Mouse (Mus musculus): ENCODE results near the gene Cox5b.

DNA sequence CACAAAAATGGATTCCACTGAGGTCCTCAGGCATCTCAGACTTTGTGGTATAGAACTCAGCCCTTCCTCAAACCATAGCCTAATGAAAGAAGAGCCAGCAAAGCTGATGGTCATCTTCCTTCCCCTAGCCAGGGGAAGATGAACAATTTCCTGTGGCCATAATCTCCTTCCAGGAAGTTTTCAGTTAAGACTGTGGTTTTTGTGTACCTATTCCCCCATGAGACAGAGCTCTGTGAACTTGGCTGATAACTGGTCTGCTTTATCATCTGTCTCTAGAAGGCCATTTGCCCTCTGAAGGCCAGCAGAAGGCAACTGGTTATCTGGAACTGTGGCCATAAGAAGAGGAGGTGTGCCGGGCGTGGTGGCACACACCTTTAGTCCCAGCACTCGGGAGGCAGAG is 35.0 kb upstream of the Cox5b start:
- TF ChIP-seq CTCF (IDR thresholded peaks at IDR 0.05; ENCODE audit: control insufficient read depth, insufficient read depth, insufficient replicate concordance, low read depth, low read length) = no peak
- TF ChIP-seq POLR2A (IDR thresholded peaks at IDR 0.05; ENCODE audit: control insufficient read depth, low read depth, low read length) = no peak

Measured in testis, adult 2 months (tissue).